Mouse (Mus musculus): ENCODE results near the gene Dlk1. TPM values are rescaled to one million over a fixed set of nuclear protein-coding genes. Genes with fewer than 3 reads are reported as not detected.
A peak's percentile ranks its signal among the peaks of the same experiment; 100 is the strongest.

Gene Dlk1
- polyA plus RNA-seq, 1 experiment from 2014 or later = 191 TPM

DNA sequence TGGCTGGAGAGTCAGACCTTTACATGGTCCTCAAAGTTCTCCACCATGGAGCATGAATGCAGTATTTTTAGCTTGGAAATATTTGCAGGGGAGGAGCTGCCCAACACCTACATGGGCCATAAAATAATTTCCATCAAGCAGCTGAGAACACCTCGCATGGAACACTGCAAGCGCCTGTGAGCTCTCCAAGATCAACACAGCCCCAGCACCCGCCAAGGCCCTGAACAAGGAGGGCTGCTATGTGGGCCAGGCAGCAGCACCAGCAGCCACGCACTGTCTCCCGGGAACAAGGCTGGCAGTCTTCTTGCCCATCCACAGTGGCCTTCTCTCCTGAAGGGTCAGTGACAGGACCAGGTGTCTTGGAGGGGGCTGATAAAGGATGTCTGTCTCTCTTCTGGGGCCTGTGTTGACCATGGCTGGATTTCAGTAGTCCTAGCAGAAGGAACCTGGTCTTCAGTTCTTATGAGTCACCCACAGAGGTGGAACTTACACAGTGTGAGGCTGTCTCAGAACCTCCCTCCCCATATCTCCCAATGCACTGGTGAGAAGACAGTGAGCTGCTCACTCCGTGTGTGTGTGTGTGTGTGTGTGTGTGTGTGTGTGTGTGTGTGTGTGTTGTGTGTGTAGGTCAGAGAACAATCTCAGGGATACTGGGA lies 20.0 kb upstream of the Dlk1 start:
- H3K27me3 ChIP-seq (ENCODE audit: control insufficient read depth, insufficient read depth, low read length) = no peaks in the 10 kb centered on the region; the same call in 1 of the 2 replicates
- H3K27ac ChIP-seq (ENCODE audit: low read depth, low read length) = no peak overlapping the region
- H3K4me3 ChIP-seq (ENCODE audit: low read depth, low read length) = no peak overlapping the region
- no peaks in the 10 kb centered on the region for H3K36me3 ChIP-seq (ENCODE audit: control insufficient read depth, insufficient read depth, low read length)
- H3K9ac ChIP-seq (ENCODE audit: low read length) = no peak overlapping the region
- ATAC-seq (replicated peaks; ENCODE audit: low FRiP score) = no peak
- peaks cover 12% of the 10 kb centered on the region for H3K4me1 ChIP-seq (replicated peaks; ENCODE audit: control insufficient read depth, insufficient read depth, low read length)
- DNase-seq (ENCODE audit: low spot score) = no peak
- 83% methylated on average over 6 of the region's 6 CpGs for WGBS
- no peak overlapping the region for H3K4me2 ChIP-seq (ENCODE audit: low read depth, low read length, severe bottlenecking)
- H3K9me3 ChIP-seq (ENCODE audit: control insufficient read depth, low read length) = no peaks in the 10 kb centered on the region

DNA sequence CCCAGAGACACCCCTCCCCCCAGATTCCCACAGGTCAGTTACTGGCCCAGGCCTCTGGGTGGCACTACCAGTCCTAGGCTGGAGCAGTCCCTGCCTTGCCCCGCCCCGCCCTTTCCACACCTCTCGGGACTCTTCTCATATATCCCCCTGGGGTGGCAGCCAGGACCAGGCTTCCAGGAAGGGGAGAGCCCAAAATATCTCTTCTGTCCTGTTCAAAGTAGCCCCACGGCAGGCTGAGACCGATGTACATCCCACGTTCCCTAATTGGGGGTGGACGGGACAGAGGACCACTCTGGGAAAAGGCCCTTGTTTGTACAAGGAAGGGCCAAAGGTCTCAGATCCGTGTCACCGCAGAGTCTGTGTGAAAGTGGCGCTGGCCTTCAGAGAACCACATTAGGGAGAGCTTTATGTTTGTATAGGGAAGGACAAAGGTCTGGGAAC lies 16.2 kb upstream of the Dlk1 start:
- Histone ChIP-seq H3K9me3 (ENCODE audit: control insufficient read depth, low read length) (no peaks in the 10 kb centered on the region), H3K4me3 (ENCODE audit: low read depth, low read length) (no peak overlapping the region), H3K4me1 (replicated peaks; ENCODE audit: control insufficient read depth, insufficient read depth, low read length) (peaks cover 23% of the 10 kb centered on the region), H3K27ac (ENCODE audit: low read depth, low read length) (no peak overlapping the region), H3K9ac (ENCODE audit: low read length) (peak overlapping the region; percentile 37; the same call in 1 of the 2 replicates), H3K4me2 (ENCODE audit: low read depth, low read length, severe bottlenecking) (no peak overlapping the region), H3K36me3 (ENCODE audit: control insufficient read depth, insufficient read depth, low read length) (no peaks in the 10 kb centered on the region), H3K27me3 (ENCODE audit: control insufficient read depth, insufficient read depth, low read length) (no peaks in the 10 kb centered on the region; the same call in 1 of the 2 replicates)
- ATAC-seq (replicated peaks; ENCODE audit: low FRiP score) (peak; percentile 66), DNase-seq (ENCODE audit: low spot score) (peak; percentile 82)
- 8% methylated on average over 10 of the region's 10 CpGs for WGBS

DNA sequence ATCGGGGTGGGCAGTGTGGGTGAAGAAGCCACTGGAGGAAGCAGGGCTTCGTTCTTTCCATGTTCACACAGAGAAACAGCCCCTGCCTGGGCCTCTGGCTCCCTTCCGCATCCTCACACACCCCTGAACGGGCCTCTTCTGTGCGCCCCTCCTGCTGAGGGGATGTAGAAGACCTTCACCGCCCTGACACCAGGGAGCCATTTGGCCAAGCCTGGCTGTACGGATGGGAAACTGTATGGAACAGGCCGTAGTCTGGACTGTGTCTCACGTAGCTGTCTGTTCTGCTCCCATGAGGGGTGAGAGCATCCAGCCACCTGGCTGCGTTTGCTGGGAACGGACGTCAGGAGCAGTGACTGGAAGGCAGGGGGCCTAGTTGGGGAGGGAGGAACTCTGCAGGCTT lies 15.8 kb upstream of the Dlk1 start:
- Histone ChIP-seq H3K4me1 (replicated peaks; ENCODE audit: control insufficient read depth, insufficient read depth, low read length) (peaks cover 23% of the 10 kb centered on the region), H3K36me3 (ENCODE audit: control insufficient read depth, insufficient read depth, low read length) (no peaks in the 10 kb centered on the region), H3K4me2 (ENCODE audit: low read depth, low read length, severe bottlenecking) (no peak overlapping the region), H3K27ac (ENCODE audit: low read depth, low read length) (no peak overlapping the region), H3K4me3 (ENCODE audit: low read depth, low read length) (no peak overlapping the region), H3K27me3 (ENCODE audit: control insufficient read depth, insufficient read depth, low read length) (no peaks in the 10 kb centered on the region; the same call in 1 of the 2 replicates), H3K9ac (ENCODE audit: low read length) (peak overlapping the region; percentile 37), H3K9me3 (ENCODE audit: control insufficient read depth, low read length) (no peaks in the 10 kb centered on the region)
- 0 out of 2 replicates have a peak, but pooled peaks have one; percentile 19 for ATAC-seq (replicated peaks; ENCODE audit: low FRiP score)
- WGBS = 16% methylated on average over 12 of the region's 12 CpGs
- DNase-seq (ENCODE audit: low spot score) = no peak

DNA sequence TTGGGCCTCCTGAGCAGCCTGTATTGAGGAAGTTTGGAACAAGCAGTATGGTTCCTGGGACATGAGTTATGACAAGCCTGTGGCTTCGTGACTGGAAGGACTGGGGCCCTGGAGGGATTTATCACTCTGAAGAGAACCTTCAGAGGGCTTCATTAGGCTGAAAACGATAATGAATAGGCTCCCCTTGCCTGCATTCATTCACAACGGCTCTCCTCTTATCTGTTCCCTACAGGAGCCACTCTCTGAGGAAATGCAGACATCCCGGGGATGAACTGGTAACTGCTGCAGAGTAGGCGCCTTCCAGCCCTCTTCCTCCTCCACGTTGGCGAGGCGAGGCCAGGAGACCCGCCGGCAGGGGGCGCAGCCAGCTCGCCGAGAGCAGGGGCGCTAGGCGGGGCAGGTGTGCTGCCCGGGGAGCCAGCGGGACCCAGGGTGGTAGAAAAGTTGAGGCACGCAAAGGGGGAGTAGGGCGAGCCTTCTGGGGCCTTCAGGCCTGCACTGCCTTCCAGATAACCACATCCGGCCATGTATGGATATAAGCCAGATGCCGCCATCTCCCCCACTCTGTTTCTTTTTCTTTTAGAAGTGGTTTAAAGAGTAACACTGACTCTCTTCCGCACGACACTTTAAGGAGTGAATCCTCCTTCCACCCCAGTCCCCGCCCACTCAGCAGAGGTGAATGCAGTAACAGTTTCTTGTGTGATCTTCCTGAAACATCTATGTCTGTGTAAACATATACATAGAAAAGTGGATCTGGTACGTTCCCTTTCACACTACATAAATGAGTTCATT lies 14.9 kb upstream of the Dlk1 start:
- Histone ChIP-seq H3K27me3 (ENCODE audit: control insufficient read depth, insufficient read depth, low read length) (no peaks in the 10 kb centered on the region; the same call in 1 of the 2 replicates), H3K4me1 (replicated peaks; ENCODE audit: control insufficient read depth, insufficient read depth, low read length) (peaks cover 23% of the 10 kb centered on the region), H3K4me2 (ENCODE audit: low read depth, low read length, severe bottlenecking) (peak overlapping the region; percentile 28), H3K4me3 (ENCODE audit: low read depth, low read length) (no peak overlapping the region), H3K9me3 (ENCODE audit: control insufficient read depth, low read length) (no peaks in the 10 kb centered on the region), H3K9ac (ENCODE audit: low read length) (peak overlapping the region; percentile 21; the same call in 1 of the 2 replicates), H3K36me3 (ENCODE audit: control insufficient read depth, insufficient read depth, low read length) (no peaks in the 10 kb centered on the region), H3K27ac (ENCODE audit: low read depth, low read length) (0 out of 2 replicates have a peak overlapping the region, but pooled peaks have one; percentile 31)
- WGBS = 7% methylated on average over 25 of the region's 25 CpGs
- peak; percentile 91 for DNase-seq (ENCODE audit: low spot score)
- ATAC-seq (replicated peaks; ENCODE audit: low FRiP score) = peak; percentile 73

DNA sequence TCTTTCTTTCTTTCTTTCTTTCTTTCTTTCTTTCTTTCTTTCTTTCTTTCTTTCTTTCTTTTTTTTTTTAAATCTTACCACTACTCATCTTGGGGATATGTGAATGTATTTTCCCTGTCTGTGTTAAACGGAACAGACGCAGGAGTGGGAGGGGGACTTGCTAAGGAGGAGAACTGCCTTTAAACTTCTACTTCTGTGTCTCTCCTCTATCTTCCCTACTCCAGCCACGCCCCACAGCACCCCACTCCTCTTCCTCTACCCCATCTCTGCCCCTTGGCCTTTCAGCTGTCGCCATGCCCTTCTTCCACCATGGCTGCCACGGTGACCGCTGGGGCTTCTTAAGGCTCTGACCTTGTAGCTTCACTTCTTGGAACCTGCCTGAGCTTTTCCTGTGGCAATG lies 14.2 kb upstream of the Dlk1 start:
- ATAC-seq (replicated peaks; ENCODE audit: low FRiP score) (no peak), DNase-seq (ENCODE audit: low spot score) (no peak)
- no peaks in the 10 kb centered on the region for H3K9me3 ChIP-seq (ENCODE audit: control insufficient read depth, low read length)
- H3K4me2 ChIP-seq (ENCODE audit: low read depth, low read length, severe bottlenecking) = no peak overlapping the region
- H3K4me1 ChIP-seq (replicated peaks; ENCODE audit: control insufficient read depth, insufficient read depth, low read length) = peaks cover 27% of the 10 kb centered on the region
- H3K4me3 ChIP-seq (ENCODE audit: low read depth, low read length) = no peak overlapping the region
- H3K27ac ChIP-seq (ENCODE audit: low read depth, low read length) = no peak overlapping the region
- no peaks in the 10 kb centered on the region for H3K36me3 ChIP-seq (ENCODE audit: control insufficient read depth, insufficient read depth, low read length)
- 69% methylated on average over 6 of the region's 6 CpGs for WGBS
- no peaks in the 10 kb centered on the region; the same call in 1 of the 2 replicates for H3K27me3 ChIP-seq (ENCODE audit: control insufficient read depth, insufficient read depth, low read length)
- no peak overlapping the region for H3K9ac ChIP-seq (ENCODE audit: low read length)

DNA sequence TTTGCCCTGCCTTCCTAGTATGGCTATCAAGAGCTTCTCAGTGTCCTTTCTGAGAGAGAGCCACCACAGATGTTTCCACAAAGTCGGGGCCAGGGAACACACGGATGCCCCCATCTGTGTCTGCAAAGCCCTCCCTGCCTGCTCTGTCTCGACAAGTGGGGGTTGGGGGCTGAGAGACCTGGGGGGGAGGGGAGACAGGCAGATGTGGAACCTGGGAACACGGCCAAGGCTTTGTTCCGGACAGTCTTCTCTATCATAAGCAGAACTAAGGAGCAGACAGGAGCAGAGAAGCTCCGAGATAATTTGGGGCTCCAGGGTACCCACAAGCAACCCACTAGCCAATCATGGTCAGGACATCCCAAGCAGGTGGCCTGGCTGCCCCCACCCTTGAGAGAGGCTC lies 12.6 kb upstream of the Dlk1 start:
- 72% methylated on average over 6 of the region's 6 CpGs for WGBS
- no peak overlapping the region for H3K4me2 ChIP-seq (ENCODE audit: low read depth, low read length, severe bottlenecking)
- no peaks in the 10 kb centered on the region for H3K9me3 ChIP-seq (ENCODE audit: control insufficient read depth, low read length)
- H3K4me3 ChIP-seq (ENCODE audit: low read depth, low read length) = no peak overlapping the region
- H3K36me3 ChIP-seq (ENCODE audit: control insufficient read depth, insufficient read depth, low read length) = no peaks in the 10 kb centered on the region
- ATAC-seq (replicated peaks; ENCODE audit: low FRiP score) = no peak
- H3K4me1 ChIP-seq (replicated peaks; ENCODE audit: control insufficient read depth, insufficient read depth, low read length) = peaks cover 38% of the 10 kb centered on the region
- no peak for DNase-seq (ENCODE audit: low spot score)
- no peaks in the 10 kb centered on the region; the same call in 1 of the 2 replicates for H3K27me3 ChIP-seq (ENCODE audit: control insufficient read depth, insufficient read depth, low read length)
- no peak overlapping the region for H3K27ac ChIP-seq (ENCODE audit: low read depth, low read length)
- H3K9ac ChIP-seq (ENCODE audit: low read length) = no peak overlapping the region

DNA sequence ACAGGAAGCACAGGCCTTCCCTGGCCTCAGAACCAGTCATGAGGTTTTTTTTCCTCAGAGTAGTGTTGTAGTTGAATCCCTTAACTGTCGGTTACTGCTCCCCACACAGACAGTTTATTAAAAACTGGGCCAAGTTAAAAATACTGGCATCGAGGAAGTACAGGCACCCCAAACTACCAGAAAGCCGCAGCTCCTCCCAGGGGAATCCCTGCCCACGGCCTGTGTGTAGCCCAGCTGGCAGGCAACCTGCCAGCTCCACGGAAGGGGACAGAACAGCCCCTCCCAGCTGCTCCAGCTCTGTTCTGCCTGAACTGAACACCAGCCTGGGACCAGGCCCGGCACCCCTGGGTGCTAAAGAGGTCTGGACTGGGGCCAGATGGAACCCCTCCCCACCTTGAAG lies 11.3 kb upstream of the Dlk1 start:
- Histone ChIP-seq H3K4me1 (replicated peaks; ENCODE audit: control insufficient read depth, insufficient read depth, low read length) (peaks cover 46% of the 10 kb centered on the region), H3K9me3 (ENCODE audit: control insufficient read depth, low read length) (no peaks in the 10 kb centered on the region), H3K4me2 (ENCODE audit: low read depth, low read length, severe bottlenecking) (no peak overlapping the region), H3K4me3 (ENCODE audit: low read depth, low read length) (no peak overlapping the region), H3K27ac (ENCODE audit: low read depth, low read length) (no peak overlapping the region), H3K36me3 (ENCODE audit: control insufficient read depth, insufficient read depth, low read length) (no peaks in the 10 kb centered on the region), H3K9ac (ENCODE audit: low read length) (no peak overlapping the region), H3K27me3 (ENCODE audit: control insufficient read depth, insufficient read depth, low read length) (no peaks in the 10 kb centered on the region; the same call in 1 of the 2 replicates)
- DNase-seq (ENCODE audit: low spot score) = no peak
- no peak for ATAC-seq (replicated peaks; ENCODE audit: low FRiP score)
- WGBS = 65% methylated on average over 6 of the region's 6 CpGs

DNA sequence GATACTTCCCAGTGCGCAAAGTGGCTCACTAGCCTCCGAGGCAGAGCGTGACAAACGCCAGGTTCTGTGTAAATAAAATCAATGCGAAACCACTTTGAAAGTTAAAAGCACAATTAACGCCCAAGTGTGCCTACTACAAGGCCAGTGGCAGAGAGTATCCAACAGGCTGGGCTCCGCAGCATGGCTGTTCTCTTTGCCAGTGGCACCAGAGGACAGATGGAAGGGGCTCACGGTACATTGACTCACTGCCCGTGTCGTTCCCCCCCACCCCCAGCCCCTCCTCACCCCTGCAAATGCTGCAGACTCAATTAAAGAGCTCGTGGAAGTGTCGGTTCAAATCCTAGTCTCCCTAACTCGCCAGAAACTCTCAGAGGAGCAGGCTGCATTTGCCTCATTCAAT lies 10.5 kb upstream of the Dlk1 start:
- Histone ChIP-seq H3K27me3 (ENCODE audit: control insufficient read depth, insufficient read depth, low read length) (no peaks in the 10 kb centered on the region; the same call in 1 of the 2 replicates), H3K9me3 (ENCODE audit: control insufficient read depth, low read length) (no peaks in the 10 kb centered on the region), H3K4me3 (ENCODE audit: low read depth, low read length) (no peak overlapping the region), H3K4me2 (ENCODE audit: low read depth, low read length, severe bottlenecking) (no peak overlapping the region), H3K4me1 (replicated peaks; ENCODE audit: control insufficient read depth, insufficient read depth, low read length) (peaks cover 46% of the 10 kb centered on the region), H3K9ac (ENCODE audit: low read length) (no peak overlapping the region), H3K27ac (ENCODE audit: low read depth, low read length) (no peak overlapping the region), H3K36me3 (ENCODE audit: control insufficient read depth, insufficient read depth, low read length) (no peaks in the 10 kb centered on the region)
- DNase-seq (ENCODE audit: low spot score) = no peak
- WGBS = 68% methylated on average over 13 of the region's 13 CpGs
- no peak for ATAC-seq (replicated peaks; ENCODE audit: low FRiP score)

Data from forebrain, embryonic 11.5 days (tissue).